Mouse (Mus musculus): Measurements from ENCODE around the gene Spag5.

Gene Spag5

DNA sequence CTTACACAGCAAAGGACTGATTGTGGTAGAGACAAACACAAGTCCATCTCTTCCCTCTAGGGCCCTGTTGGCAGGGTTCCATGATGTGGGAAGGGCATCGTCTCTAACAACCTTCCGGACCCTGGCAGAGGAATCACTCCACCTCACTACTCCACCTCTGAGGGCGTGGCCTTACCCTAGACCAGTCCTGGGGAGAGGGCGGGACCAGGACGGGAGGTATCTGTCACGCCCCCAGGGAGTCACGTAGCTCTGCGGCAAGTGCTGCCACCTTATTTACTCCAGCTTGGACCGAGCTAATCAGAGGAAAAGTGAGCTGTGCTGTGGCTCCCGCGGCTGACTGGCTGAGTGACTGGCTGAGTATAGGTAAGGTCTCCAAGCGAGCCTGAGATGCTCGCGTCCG, 21.5 kb downstream of the Spag5 start, which contains the start of gene Aldoc:
Gene Aldoc, plus strand, starts transcription at position 109 of the 400 bp plus-strand sequence.
- in situ Hi-C loops (cut with MseI, MboI), result no loop called here

GRCm38 (mm10) chr11:78324000-78324785, 22.9 kb downstream of the Spag5 start:
- in situ Hi-C loops (cut with MseI, MboI), result no loop called here

DNA sequence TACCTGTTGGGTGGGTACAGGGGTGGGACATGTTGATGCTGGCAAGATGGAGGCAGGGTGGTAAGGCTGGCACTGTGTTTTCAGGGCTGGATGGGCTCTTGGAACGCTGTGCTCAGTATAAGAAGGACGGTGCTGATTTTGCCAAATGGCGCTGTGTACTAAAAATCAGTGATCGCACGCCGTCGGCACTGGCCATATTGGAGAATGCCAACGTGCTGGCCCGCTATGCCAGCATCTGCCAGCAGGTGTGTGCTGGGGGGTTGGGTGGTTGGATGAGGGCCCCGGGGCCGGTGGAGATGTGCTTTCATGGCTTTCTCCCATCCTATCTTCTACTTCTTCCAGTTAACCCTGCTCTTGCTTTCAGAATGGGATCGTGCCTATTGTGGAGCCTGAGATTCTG, 23.6 kb downstream of the Spag5 start:
- in situ Hi-C loops (cut with MseI, MboI), result no loop called here

DNA sequence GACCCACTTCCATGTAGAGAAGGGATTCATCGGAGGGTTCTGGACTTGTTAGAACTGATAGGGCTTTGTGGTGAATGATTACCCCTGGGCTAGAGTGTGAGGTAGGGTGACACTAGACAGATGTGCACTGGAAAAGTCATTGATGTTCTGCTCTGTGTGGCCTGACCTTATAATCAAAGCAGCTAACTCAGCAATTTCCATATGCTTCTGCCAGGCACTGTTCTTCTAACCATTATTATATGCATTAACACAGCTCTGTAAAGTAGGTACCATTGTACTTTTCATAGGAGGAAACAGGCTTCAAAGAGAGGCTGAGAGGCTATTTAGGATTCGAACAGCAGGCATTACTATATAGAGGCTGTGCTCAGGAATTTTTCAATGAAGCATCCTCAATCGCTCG, 25.9 kb downstream of the Spag5 start:
- in situ Hi-C loops (cut with MseI, MboI), result no loop called here

DNA sequence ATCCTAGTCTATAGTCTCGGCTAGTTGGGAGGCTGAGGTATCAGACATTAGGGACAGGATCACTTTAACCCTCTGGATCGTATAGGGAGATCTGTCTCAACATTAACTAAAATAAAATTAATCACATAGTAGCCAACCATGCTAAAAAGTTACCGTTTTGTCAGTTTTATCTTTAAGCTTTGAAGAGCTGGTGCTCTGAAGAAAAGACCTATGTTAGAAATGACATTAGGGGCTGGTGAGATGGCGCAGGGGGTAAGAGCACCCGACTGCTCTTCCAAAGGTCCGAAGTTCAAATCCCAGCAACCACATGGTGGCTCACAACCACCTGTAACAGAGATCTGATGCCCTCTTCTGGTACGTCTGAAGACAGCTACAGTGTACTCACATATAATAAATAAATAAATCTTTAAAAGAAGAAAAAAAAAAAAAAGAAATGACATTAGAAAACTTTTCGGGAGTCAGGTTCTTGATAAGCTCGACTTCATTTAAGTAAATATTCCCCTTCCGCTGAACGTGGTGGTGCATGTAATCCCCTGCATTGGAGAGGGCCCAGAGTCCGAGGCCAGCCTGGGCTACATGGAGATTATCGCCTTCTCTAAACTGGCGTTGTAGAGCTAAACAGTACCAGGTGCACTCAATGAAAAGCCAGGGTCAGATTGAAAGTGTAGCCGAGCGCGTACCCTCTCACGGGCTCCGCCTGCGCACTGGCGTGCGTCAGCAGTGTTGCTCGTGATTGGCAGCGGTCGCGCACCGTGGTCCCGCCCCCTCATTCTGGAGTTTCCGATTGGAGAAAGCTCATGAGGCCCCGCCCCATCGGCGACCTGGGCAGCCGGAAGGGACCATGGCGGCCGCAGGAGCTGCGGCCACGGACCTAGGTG, 26.5 kb downstream of the Spag5 start, which contains the start of gene Pigs:
Gene Pigs, plus strand, starts transcription at position 782 of the 878 bp plus-strand sequence.
- in situ Hi-C loops (cut with MseI, MboI), result no loop called here

DNA sequence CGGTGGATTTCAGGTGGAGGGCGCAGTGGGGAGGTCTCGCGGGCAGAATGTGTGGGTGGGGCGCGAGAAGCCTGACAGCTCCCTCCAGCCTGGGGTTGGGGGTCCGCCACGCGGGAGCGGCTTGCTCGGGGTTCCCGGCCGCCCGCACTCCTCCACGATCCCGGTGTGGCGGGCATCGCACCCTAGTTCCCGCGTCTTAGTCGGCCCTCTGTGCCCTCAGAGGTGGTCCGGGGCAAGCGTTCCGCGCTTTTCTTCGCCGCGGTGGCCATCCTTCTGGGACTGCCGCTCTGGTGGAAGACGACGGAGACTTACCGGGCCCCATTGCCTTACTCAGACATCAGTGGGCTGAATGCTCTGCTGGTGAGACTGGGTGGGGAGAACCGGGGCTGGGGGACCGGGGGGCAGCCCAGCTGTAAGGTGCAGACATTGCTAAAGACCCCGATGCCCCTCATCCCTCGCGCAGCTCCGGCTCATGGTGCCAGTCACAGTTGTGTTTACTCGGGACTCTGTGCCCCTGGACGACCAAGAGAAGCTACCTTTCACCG, 27.3 kb downstream of the Spag5 start:
- in situ Hi-C loops (cut with MseI, MboI), result no loop called here

- in situ Hi-C loops (cut with MseI, MboI), result no loop called here
These were observed 31.3 kb downstream of the Spag5 start for GRCm38 (mm10) chr11:78332676-78333075.

GRCm38 (mm10) chr11:78333992-78334391, 32.7 kb downstream of the Spag5 start:
- in situ Hi-C loops (cut with MseI, MboI), result no loop called here

GRCm38 (mm10) chr11:78337040-78337439, 35.7 kb downstream of the Spag5 start:
- in situ Hi-C loops (cut with MseI, MboI), result no loop called here

DNA sequence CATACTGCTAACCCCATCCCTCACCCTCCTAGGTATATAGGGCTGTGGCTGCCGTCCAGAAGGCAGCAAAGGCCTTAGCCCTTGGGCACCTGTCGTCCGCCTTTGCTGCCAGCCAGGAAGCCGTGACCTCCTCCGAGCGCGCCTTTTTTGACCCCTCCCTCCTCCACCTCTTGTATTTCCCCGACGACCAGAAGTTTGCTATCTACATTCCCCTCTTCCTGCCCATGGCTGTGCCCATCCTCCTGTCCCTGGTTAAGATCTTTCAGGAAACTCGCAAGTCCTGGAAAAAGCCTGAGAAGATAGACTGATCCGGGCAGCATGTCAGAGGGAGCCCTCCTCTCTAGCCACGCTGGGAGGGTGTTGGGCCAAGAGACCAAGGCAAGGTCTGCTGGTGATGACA, 40.4 kb downstream of the Spag5 start:
- in situ Hi-C loops (cut with MseI, MboI), result no loop called here

- in situ Hi-C loops (cut with MseI, MboI), result no loop called here
These were observed 42.3 kb downstream of the Spag5 start, which contains the start of gene Unc119 for GRCm38 (mm10) chr11:78343381-78344327. Gene Unc119, plus strand, starts transcription at chr11:78343482.

DNA sequence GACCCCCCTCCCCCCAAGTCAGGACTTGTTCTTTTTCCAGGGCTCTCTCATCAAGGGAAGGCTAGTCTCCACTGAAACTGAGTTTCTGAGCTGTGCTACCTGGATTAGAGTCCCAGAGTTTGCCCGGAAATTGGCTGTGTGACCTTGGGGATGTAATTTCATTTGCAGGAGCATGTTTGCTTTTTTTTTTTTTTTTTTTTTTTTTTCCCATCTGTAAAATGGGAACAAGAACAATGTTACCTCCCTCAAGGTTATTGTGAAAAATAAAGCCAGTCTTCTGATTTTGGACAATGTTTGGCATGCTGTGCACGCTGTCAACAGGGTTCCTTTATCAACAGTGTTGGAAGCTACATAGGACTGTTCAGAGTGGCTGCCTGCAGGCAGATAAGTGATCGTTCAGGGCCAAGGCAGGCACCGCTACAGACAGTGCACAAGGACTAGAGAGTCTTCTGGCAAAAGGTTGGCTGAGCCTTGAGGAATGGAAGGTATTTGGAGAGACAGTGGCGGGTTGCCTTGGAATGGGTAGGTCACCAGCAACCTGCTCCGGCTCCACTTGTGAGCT, 43.1 kb downstream of the Spag5 start:
- in situ Hi-C loops (cut with MseI, MboI), result no loop called here

DNA sequence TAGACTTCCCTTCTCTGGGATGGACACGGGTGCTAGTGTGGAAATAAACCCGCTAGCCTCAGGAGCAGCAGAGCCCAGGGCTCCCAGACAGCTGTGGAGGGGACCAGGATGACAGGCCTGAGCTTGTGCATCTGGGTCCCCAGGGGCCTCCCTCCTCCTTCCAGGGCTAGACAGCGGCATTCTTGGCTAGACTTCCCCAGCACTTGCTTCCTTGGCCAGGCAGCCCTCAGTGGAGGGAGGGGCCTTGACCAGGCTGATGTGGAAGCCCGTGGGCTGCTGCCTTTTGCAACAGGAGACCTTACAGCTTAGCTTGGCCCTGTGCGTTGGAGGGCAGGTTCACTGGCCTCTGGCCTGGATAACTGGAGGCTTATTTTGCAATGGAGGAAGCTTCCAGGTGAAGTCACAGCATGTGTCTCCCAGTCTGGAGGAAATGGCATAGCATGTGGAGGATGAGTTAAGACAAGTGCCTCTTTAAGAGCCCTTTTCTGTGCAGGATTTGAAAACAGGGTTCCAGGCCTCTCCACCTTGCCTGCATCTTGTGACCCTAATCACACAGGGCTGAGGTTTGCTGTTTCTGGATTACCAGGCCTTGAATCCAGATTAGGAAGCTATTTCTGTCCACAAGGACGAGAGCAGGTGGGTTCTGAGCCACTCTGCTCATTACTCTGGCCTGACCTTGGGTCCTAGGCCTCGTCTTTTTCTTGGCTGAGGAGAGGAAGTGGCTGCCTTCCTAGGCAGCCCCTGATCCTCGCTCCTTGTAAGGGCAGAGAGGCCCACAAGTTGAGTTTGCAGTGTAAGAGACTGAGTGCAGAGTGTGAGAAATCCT, 43.8 kb downstream of the Spag5 start:
- in situ Hi-C loops (cut with MseI, MboI), result no loop called here

GRCm38 (mm10) chr11:78345801-78346200, 44.5 kb downstream of the Spag5 start:
- in situ Hi-C loops (cut with MseI, MboI), result no loop called here

DNA sequence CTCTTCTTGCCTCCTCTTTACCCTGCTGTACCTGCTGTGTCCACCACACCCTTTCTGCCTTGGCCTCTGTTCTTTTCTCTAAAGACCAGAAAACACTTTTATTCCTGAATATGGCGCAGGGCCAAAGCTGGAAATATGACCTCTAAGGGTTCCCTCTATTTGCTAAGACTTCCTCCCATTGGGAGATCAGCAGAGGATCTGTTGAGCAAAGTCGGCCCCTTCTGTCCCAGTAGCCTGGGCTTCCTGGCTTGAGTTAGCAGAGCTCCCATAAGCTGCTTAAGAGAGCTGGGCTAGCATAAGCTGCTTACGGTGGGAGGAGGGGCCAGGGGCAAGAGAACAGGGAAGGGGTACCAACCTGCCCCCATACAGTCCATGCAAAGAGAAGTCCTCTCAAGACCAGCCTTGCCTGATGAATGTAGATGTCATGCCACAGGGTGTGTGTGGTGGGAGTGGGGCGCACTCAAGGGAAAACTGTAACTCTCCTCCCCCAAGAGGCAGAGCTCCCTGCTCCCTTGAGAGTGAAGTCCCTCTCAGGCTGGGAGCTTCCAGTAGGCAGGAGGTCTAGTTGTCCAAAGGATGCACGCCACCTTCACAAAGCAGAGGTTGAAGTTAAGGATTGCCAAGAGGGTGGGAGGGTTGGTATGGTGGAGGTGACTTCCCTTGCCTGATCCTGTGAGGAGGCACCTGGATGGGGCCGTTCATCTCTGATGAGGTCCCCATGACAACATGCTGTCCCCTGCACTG, 45.2 kb downstream of the Spag5 start:
- in situ Hi-C loops (cut with MseI, MboI), result no loop called here

DNA sequence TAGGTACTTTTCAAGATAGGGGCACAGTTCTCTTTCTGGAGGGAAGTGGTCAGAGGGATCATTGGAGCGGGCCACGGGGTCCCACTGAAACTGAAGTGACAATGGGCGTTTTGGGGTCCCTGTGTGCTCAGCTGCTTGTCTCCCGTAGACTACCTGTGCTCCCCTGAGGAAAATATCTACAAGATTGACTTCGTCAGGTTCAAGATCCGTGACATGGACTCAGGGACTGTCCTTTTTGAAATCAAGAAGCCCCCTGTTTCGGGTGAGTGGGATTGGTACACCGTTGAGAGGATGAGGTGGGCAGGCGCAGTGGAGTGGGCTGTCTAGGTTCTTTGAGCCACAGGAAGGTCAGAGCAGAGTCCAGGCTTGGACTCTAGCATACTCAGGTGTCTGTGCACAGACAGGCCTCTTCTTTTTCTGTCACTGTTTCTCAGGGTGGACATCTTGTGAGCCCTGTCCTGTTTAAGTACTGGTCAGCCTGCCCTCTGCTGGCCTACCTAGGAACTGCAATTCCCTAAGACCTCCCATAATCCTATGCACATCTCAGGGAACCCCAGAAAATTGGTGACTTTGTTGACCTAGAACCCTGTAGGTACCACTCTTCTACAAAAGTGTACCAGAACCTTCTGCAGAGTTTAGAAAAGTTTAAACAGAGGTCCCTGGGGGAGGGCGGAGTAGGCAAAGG, 45.9 kb downstream of the Spag5 start:
- in situ Hi-C loops (cut with MseI, MboI), result no loop called here

- in situ Hi-C loops (cut with MseI, MboI), result no loop called here
These were observed 46.6 kb downstream of the Spag5 start for GRCm38 (mm10) chr11:78347908-78348307.

GRCm38 (mm10) chr11:78348474-78348873, 47.1 kb downstream of the Spag5 start:
- in situ Hi-C loops (cut with MseI, MboI), result no loop called here
